Mouse (Mus musculus) lung, adult 2 months (tissue): ENCODE data around the gene Git1. TPM values are rescaled to one million over a fixed set of nuclear protein-coding genes. Genes with fewer than 3 reads are reported as not detected.

Experiments
- DNase-seq: peaks from one replicate; pipeline ENCODE4 v3.0.0; 2022
- H3K4me1 ChIP-seq: fragments of 200-500 bp; 2 replicates; pipeline ENCODE4 v1.6.1; 2011; ENCODE audit warnings: low read length; ENCODE audit not compliant: control insufficient read depth, insufficient read depth
- H3K4me3 ChIP-seq: fragments of 200-500 bp; replicated peaks from 2 replicates; pipeline ENCODE3; 2011; ENCODE audit warnings: low read depth, mild to moderate bottlenecking, control low read depth, low read length; ENCODE audit errors: extremely low read depth
- CTCF ChIP-seq: fragments of 200-500 bp; IDR thresholded peaks from 2 replicates; pipeline ENCODE4 v1.5.1; 2011; ENCODE audit warnings: mild to moderate bottlenecking, low read length, control low read depth; ENCODE audit not compliant: insufficient read depth
- POLR2A ChIP-seq: fragments of 200-500 bp; IDR thresholded peaks from 2 replicates; pipeline ENCODE4 v1.6.1; 2011; ENCODE audit warnings: low read depth, mild to moderate bottlenecking, control low read depth, low read length, borderline replicate concordance; ENCODE audit errors: extremely low read depth
- WGBS: fragments of 180-500 bp; shearing (Covaris S2); methylation state at CpG from one replicate; pipeline ENCODE4 v1.1.7; 2018; 5-methylcytosine and 5-hydroxymethylcytosine counted together
- polyA plus RNA-seq: library from polyadenylated mRNA; depleted of rRNA; stranded (reverse); fragments of >200 nt; gene quantifications from 2 replicates; pipeline ENCODE4 v1.2.3, GENCODE M21; 2012

The Git1 gene
- polyA plus RNA-seq, 1 experiment = 112 TPM

- 75% methylated on average over 6 of the region's 6 CpGs for WGBS
- DNase-seq = no peak
- peaks cover 32% of the 10 kb centered on the region for H3K4me1 ChIP-seq
- no peak overlapping the region for H3K4me3 ChIP-seq
- TF ChIP-seq POLR2A (no peak), CTCF (no peak)
Measured at GRCm38 (mm10) chr11:77490451-77490850, 2.9 kb upstream of the Git1 start.

GRCm38 (mm10) chr11:77491123-77491501, 2.2 kb upstream of the Git1 start:
- peak; percentile 89 for DNase-seq
- under 1% methylated on average over 13 of the region's 13 CpGs for WGBS
- peak; percentile 69 for TF ChIP-seq CTCF
- 0 out of 2 replicates have a peak, but pooled peaks have one; percentile 20 for TF ChIP-seq POLR2A
- Histone ChIP-seq H3K4me3 (peak overlapping the region; percentile 7), H3K4me1 (peaks cover 36% of the 10 kb centered on the region)

GRCm38 (mm10) chr11:77491502-77492291, 1.7 kb upstream of the Git1 start:
- H3K4me3 ChIP-seq = peak overlapping the region; percentile 15
- DNase-seq = no peak
- TF ChIP-seq POLR2A (no peak), CTCF (no peak)
- H3K4me1 ChIP-seq = peaks cover 39% of the 10 kb centered on the region
- under 1% methylated on average over 23 of the region's 23 CpGs for WGBS

GRCm38 (mm10) chr11:77492311-77492871, 971 bp upstream of the Git1 start:
- peaks cover 45% of the 10 kb centered on the region for H3K4me1 ChIP-seq
- no peak for DNase-seq
- WGBS = 0% methylated on average over 18 of the region's 18 CpGs
- peak overlapping the region; percentile 81 for H3K4me3 ChIP-seq
- TF ChIP-seq POLR2A (no peak), CTCF (no peak)

GRCm38 (mm10) chr11:77492911-77493332, 440 bp upstream of the Git1 start:
- Histone ChIP-seq H3K4me3 (peak overlapping the region; percentile 81), H3K4me1 (peaks cover 49% of the 10 kb centered on the region)
- peak; percentile 85 for DNase-seq
- WGBS = 1% methylated on average over 31 of the region's 32 CpGs
- TF ChIP-seq POLR2A (no peak), CTCF (0 out of 2 replicates have a peak, but pooled peaks have one; percentile 24)

GRCm38 (mm10) chr11:77494344-77494676, 948 bp downstream of the Git1 start:
- TF ChIP-seq POLR2A (no peak), CTCF (no peak)
- Histone ChIP-seq H3K4me1 (peaks cover 53% of the 10 kb centered on the region), H3K4me3 (peak overlapping the region; percentile 79)
- DNase-seq = no peak
- 14% methylated on average over 4 of the region's 4 CpGs for WGBS

- DNase-seq = no peak
- Histone ChIP-seq H3K4me1 (peaks cover 53% of the 10 kb centered on the region), H3K4me3 (no peak overlapping the region)
- TF ChIP-seq POLR2A (no peak), CTCF (no peak)
- WGBS = 48% methylated on average over 6 of the region's 6 CpGs
Measured at GRCm38 (mm10) chr11:77494782-77495181, 1.4 kb downstream of the Git1 start.

- no peak for TF ChIP-seq POLR2A
- TF ChIP-seq CTCF = no peak
- no peak for DNase-seq
- Histone ChIP-seq H3K4me1 (peaks cover 50% of the 10 kb centered on the region), H3K4me3 (no peak overlapping the region)
Measured at GRCm38 (mm10) chr11:77495507-77495906, 2.1 kb downstream of the Git1 start.

GRCm38 (mm10) chr11:77497341-77497756, 4.0 kb downstream of the Git1 start:
- TF ChIP-seq POLR2A (peak; percentile 68; the same call in 1 of the 2 replicates), CTCF (peak; percentile 41)
- WGBS = 38% methylated on average over 6 of the region's 6 CpGs
- peak; percentile 62 for DNase-seq
- H3K4me3 ChIP-seq = peak overlapping the region; percentile 42
- peaks cover 36% of the 10 kb centered on the region for H3K4me1 ChIP-seq

- 43% methylated on average over 4 of the region's 4 CpGs for WGBS
- Histone ChIP-seq H3K4me3 (no peak overlapping the region), H3K4me1 (peaks cover 37% of the 10 kb centered on the region)
- TF ChIP-seq CTCF (no peak), POLR2A (no peak)
- DNase-seq = no peak
Measured at GRCm38 (mm10) chr11:77497851-77498250, 4.5 kb downstream of the Git1 start.
